Mouse (Mus musculus) urinary bladder, adult 2 months (tissue): ENCODE measurements at regions not wholly inside any gene's neighbourhood (a gene's known extent, or its start where the extent isn't known, plus 50 kb on each side); places are given as distances from the start of the nearest gene placed in this dataset.

Experiments
- DNase-seq: peaks from one replicate; pipeline ENCODE4 v3.0.0; 2022; ENCODE audit warnings: low spot score

DNA sequence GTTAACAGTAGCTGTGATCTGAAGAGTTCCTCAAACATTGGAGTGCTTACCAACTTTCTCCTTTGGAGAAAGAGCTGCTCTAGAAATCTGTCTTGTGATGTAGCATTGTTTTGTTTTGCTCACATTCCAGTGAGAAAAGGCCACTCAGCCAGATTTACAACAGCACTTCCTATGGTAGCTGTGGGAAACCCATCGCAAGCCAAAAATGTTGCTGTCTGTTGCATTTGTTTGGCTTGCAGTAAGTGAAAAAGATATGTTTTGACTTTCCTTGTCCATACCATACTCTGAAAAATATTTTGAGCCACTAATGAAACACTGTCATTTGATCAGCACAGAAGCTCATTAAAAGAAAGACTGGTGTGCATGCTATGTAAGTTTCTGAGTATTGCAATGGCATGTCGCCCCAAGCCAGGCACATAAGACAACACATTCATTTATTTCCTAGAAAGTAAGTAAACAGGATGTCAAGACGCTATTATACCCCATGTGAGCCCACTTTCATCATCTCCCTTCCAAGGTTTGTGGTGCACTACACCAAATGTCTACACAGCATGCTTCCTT is 66.2 kb downstream of the Car2 start:
- DNase-seq: no peak

DNA sequence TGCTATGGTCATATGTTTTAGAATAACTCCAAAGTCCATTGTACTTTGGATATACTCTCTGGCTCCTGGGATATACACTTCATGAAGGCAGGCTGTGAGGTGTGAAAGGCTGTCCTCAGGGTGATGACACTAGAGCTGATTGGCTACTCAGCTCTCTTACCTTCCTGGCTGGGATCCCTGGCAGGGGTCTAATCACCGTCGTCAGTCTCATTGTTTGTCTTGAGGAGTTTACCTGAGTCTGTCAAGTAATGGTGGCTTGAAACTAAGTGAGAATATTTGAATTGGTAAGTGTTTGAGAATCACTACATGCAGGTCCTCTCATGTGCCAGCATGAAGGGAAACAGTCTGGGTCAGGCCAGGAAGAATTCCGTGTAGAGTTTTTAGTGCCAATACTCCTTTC is 66.9 kb downstream of the Car2 start:
- no peak for DNase-seq

DNA sequence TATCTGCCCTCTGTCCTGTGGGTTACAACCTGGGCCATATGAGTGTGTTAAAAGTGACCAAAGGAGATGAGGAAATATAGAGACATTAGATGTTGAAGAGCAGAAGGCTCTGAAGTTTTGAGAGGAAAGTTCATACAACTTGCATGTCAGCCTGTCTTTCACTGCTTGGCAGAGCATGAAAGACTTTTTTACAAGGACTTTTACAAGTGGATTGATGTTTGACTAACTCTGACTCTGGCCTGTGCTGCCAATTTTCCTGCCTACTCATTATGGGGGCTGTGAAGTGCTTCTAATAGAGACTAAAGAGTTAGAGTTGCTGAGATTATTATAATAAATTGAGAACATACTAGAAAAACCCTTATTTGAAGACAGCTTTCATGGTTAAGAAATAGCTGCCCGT is 71.4 kb downstream of the Car2 start:
- no peak for DNase-seq

DNA sequence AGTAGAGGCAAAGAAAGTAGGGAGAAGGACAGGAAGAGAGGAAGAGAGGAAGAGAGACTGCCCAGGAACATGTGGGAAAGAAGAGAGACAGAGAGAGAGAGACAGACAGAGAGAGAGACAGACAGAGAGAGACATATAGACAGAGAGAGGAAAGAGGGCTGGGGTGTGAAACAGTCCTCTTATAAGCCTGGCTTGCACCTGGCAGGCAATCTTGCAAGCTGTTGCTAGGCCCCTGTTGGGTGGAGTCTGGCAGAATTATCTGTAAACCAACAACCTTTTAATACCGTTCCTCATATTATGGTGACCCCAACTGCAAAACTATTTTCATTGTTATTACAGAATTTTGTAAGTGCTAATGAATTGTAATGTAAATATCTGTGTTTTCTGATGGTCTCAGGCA is 72.2 kb downstream of the Car2 start:
- DNase-seq: no peak

DNA sequence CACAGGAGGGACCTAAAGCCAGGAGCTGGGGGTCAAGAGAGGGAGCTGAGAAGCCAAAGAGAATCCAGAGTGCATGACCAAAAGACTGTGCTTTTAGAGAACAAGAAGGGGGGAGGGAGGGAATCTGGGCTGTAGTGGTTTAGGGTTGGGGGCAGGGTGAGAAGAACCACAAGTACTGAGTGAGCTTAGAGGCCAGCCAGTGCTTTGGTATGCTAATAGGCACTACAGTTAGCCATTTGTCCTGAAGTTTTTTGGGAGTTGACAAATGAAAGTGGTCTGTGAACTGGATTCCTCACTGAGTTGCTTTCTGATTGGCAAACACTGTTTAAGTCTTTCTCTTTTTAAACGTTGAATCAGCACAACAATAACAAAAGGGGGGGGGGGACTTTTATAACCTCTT is 73.5 kb downstream of the Car2 start:
- no peak for DNase-seq

DNA sequence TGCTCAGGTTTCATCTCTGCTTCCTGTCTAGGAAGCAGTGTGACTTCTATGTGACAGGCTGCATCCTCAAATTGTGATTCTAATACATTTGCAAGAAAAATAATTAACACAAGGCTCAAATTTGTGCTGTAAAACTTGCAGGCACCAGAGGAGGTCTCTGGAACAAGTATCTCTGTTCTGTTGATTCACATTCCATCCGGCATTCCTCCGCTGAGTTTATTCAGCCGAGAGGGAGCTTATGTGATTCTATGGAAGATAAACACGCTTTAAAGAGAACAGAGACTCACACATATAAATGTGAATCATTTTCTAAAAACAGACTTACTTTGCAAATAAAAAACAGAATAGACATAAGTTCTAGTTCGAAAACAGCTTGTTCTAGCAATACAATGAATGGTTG is 78.7 kb downstream of the Car2 start:
- DNase-seq: no peak

DNA sequence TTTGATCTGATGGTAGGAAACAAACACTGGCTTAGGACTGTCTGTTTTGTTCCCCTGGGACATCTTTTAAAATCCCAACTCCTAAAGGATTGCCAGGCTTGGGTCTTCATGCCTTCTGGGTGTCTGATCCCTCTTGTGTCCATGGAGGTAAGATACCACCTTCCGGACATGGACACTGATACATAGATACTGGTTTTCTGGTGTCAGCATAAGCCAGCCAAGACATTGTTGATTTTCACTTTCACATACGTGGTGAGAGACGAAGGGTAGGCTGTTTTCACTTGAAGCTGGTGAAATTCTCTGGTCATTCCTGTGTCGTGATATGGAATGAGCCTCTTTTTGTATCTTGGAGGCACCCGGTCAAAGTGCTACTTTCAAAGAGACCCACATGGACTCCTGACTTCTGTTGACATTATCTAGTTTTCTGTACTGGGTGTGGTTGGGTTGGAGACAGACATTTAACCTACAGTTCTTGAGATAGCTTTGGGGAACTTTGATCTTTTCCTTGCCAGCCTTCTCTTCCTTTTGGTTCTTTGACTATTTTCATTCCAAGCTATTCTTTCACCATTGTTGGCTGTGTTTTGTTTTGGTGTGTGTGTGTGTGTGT is 79.5 kb downstream of the Car2 start:
- DNase-seq: no peak

DNA sequence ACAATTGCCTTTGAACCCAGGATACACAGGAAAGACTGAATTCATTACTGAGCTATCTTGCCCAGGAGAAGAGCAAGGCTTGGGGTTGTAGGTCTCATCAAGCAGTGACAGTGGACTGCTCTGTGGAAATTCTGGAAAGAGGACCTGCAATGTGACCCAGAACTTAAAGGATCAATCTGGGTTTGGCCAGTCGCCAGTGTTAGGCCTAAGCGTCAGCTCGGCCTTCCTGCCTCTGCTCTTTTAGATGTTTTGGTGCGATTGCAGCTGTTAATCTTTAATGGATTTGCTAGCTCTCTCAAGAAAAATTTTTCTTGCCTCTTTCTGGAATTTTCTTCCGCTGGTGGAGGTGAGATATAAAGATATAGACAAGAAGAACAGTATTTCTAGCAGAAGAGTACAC is 81.2 kb downstream of the Car2 start:
- DNase-seq: no peak

DNA sequence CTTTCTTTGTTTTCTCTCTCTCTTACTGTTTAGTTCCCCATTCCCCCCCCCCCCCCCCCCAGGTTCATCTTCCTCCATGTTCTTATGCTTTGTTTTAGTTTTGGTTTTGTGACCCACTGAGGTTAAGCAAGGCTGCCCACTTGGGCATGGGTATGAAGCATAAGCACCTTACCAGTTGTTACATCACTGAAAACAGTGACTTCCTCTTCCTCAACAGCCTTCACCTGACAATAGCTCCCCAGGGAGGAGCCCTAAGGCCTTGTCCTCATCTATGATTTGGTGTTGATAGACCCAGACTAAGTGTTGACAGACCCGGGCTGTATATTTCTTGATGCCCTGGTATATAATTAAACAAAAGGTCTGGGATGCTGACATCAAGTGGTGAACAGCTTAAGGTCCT is 82.3 kb downstream of the Car2 start:
- DNase-seq: no peak

DNA sequence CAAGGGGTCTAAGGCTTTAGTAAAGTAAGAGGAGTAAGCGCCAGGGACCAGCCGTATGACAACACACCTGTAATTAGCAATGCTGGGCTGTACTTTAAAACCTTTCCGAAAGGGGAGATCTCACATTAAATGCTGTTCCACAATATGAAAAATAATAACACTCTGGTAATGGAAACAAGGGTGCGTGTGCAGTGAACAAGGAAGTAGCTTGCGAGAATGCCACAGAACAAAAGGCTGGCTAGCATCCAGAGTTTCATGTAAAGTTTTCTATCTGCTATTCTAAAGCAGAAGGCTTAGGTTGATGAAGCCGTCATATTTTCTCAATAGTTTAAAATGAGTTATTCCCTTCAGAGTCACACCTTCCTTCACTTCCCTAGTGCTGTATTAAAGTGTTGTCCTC is 83.6 kb downstream of the Car2 start:
- no peak for DNase-seq

DNA sequence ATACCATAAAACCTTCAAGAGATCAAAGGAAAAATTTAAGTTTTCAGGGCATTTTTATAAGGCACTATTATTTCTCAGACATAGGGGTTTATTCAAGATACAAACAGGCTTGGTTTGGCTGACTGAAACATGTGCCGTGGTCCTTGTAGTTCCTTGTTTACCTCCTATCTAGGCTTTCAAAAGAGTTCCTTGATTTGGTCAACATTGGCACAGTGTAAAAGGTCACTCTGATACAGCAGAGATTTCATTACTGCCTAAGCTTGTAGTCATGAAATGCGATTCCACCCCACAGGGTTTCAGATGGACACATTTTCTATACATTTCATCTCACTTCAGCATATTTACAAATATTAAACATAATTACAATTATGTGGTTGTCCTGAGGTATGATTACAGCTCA is 85.6 kb downstream of the Car2 start:
- DNase-seq: no peak

DNA sequence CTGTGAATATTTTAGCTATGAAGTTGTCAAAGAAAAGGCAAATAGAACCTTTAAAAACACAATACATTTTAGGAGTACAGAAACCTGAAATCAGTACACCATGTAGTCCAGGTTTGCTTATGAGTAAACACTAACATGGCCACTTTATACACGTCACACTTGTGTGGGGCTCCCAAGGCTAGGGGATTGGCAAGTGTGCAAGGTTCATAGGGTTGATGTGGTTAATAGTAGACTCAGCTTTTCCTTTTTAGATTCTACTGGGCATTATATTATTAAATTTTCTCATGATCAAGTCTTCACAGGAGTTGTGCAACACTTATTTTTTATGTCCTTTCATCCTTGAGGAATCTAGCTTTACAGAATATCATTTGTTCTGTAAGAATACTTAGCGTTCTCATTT is 88.7 kb downstream of the Car2 start:
- no peak for DNase-seq

DNA sequence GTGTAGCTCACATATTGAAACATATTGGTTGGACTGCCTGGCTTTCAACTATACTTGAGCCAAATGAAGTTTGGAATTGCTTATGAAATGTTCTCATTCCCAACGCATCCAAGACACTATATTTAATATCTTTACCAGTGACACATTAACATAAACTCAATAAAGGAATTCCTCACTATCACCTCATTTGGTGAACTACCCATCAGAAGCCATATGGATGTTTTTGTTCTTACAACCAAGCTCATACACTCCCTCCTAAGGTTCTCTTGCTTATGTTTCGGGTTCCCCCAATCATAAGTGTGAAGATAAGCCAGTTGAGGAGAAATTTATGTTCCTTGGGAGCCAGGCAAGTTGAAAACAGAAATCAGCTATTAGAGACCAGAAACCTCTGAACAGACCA is 89.1 kb downstream of the Car2 start:
- DNase-seq: no peak

DNA sequence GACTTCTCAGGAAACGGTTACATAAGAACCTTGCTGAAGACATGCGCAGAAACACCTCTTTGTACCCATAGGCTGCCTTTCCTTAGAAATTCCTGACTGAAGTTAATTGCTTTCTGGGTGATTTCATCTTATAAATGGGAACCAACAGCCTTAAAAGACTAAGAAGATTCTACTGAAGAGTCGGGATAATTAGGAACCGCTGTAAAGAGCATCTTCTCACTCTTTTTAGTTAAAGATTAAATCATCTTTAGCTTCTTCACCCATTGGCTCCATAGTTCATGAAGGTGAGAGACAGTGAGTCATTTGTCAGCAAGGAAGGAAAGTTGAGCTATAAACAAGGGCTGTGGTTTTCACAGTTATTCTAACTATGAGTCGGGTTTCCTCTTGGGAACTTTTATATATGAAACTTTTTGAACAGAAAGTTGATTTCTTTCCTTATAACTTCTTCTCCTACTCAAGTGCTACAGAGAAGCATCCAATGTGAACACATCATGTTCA is 93.1 kb downstream of the Car2 start:
- no peak for DNase-seq

DNA sequence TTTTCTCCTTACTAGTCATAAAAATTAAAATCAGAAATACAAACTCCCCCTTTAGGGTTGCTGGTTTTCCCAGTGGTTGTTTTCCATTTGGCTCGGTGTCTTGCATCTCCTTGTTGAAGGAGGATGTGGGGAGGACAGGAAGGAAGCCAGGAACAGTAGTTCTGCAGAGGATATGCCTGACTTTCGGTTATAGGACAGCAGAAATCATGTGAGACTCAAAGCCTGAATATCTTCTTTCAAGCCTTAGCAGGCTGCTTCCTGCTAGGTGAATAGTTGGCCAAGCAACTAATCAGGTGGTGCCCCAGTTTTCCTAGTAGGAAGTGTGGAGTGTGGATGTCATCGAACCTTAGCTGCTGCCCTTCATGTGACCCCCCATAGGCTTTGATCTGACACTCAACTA is 103.6 kb downstream of the Car2 start:
- DNase-seq: no peak

DNA sequence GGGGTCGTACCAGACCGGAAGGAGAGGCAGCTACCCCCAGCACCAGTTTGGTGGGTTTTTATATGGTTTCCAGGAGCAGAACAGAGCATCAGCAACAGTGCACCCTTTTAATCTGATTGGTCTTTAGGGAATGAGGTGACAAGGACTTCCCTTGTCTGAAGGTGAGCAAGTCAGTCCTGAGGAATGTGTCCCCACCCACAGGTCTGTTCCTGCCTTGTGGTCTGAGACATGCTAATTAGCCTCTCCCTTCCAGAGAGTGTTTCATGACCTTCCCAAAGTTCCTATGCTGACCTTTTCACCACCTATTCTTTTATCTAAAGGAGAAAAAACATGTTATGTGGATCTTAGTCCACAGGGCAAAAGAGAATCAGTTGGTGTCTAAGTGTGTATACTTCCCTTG is 107.9 kb downstream of the Car2 start:
- DNase-seq: no peak

DNA sequence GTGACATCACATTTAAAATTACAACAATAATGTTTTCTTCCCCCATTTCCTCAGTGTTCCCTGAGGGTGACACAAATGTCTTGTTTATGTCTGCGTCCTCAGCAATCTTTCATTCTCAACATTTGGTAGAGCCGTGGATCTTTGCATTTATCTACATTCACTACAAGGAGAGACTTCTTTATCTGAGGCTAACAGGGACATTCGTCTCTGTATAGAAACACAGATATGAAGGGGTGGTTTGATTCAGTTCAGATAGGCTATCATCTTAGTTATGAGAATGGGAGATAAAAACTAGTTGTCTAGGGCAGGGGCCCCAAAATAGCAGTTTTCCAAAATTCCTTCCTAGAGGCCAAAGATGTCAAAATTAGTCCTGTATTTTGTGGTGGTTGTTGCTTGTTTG is 111.2 kb downstream of the Car2 start:
- DNase-seq: no peak

DNA sequence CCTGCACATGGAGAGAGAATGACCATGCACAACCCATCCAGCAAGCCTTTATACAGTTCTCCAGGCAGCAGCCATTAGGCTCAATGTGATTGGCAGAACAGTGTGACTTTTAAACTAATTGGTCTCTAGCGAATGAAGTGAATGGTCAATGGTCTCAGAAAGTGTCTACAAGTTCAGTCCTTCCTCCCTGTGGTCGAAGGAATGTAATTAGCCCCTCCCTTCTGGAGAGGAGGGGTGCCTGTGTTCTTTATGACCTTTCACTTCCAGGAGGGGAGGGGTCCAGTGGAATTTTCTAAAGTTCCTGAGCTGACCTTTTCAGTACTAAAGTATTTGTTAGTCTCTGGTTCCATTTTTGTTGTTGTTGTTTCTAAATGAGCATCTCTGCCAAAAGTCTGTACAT is 112.4 kb downstream of the Car2 start:
- no peak for DNase-seq

DNA sequence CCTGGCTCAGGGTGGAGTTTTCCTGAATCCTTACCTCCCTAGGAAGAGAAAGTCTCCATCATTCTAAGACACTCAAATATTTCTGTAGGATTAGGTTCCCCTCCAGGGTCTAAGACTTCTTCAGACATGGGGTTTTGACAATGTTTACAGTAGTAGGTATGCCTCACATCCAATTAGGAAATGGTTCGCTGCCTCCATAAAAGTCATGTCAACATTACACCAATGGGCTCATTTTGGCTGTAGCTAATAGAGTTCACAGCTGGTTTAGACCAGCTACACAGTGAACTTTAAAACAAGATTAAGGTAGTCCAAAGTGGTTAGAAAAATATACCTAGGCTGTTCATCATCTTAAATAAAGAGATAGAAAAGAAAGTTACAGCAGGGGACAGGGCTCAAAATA is 113.3 kb downstream of the Car2 start:
- no peak for DNase-seq

DNA sequence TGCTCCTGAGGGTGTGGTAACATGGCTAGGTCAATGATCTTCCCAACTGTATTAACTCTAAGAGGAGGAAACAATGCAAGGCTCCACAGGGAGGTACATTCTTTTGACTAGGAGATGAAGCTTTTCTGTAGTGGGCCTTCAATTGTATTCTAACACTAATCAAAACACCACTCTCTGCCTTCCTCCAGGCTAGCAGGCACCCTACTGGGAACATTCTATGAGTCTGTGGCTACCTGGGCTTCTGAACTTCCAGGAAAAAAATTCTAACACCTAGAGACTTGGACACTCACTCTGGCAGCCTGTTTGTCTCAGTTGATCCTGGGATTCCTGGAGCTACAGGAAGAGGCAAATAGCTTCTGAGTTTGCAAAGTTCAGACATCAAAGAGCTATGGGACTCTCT is 113.8 kb downstream of the Car2 start:
- DNase-seq: no peak

DNA sequence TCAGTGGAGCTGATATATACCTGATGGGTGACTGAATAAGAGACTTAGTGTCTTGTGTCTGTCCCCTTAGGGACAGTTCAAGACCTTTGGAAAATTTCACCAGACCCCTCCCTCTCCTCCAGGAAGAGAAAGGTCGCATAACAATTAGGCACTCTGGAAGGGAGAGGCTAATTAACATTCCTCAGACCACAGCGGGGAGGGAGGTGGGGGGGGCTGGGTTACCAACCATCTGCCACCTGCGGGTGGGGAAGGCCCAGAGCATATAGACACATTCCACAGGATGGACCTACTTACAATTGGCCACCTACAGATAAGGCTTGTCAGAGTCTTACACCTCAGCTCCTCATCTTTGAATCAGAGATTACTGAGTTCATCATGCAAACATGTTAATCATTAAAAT is 114.6 kb downstream of the Car2 start:
- no peak for DNase-seq

DNA sequence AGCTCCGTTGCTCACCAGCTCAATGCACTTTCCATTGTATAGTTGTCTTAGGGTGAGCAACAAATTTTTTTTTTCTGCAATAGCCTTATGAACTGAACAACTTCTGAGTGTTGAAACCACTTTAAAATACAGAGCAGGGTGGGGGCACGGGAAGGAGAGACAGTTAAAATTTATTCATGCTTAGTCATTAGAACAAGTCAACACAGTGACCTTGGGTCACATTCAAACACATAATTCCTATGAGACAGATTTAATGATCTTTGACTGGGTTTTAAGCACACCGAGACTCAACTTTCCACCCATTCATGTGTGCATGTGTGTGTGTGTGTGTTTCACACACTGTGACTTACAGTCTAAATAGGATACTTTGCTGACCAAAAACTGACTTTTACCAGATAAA is 121.7 kb downstream of the Car2 start:
- no peak for DNase-seq

DNA sequence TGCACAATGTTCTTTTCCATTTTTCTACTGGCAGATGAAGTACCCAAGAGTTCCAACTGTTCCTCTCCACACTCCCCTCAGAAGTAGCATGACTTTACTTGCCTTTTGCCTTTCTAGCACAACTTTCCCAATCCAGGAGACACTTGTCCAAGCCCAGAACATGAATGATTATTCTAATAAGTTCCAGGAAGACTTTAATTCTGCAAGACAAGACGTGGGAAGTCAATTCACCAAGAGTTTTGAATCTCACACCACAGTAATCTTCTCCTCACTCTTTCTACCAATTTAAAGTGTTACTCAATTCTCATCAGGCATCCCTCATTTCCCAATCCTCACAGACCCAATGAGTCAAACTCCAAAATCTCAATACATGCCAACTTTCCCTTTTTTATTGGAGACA is 122.4 kb downstream of the Car2 start:
- no peak for DNase-seq

DNA sequence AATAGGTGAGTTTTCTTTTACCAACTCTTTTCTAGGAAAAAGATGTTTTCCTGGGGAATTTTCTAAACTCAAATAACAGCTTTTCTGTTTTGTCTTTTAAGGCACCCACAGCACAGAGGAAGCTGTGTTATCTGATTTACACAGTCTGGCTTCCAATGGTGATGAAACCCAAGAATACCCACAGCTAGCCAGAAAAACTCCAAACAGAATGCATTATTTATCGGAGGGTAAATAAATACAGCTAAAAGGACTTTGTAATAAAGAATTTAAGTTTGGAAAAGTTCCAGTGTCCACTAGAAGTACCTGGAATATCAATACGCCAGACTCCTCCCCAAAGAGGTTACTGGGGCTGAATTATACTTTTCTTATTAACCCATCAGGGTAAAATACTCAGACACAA is 123.7 kb downstream of the Car2 start:
- no peak for DNase-seq
